Mouse (Mus musculus) heart, embryonic 10.5 days (tissue): ENCODE results near the gene Pak2. TPM values are rescaled to one million over a fixed set of nuclear protein-coding genes. Genes with fewer than 3 reads are reported as not detected.
"Not testable (repeated sequence)": the region's sequence is repeated elsewhere in the genome, so short reads cannot be mapped to it uniquely, and the experiment has no call there.

Experiments
- DNase-seq: peaks from one replicate; pipeline ENCODE4 v3.0.0-alpha.2; 2017; ENCODE audit warnings: low spot score
- H3K27ac ChIP-seq: fragments of 300-500 bp; sonication (generic); 2 replicates; pipeline ENCODE4 v1.5.1; 2016; ENCODE audit warnings: mild to moderate bottlenecking
- H3K27me3 ChIP-seq: fragments of 300-500 bp; sonication (generic); 2 replicates; pipeline ENCODE4 v1.6.1; 2016; ENCODE audit warnings: mild to moderate bottlenecking; ENCODE audit not compliant: poor library complexity, insufficient read depth, severe bottlenecking
- H3K36me3 ChIP-seq: fragments of 300-500 bp; sonication (generic); 2 replicates; pipeline ENCODE4 v1.6.1; 2016; ENCODE audit warnings: mild to moderate bottlenecking, moderate library complexity
- H3K4me1 ChIP-seq: fragments of 300-500 bp; sonication (generic); 2 replicates; pipeline ENCODE4 v1.6.1; 2016; ENCODE audit warnings: mild to moderate bottlenecking
- H3K4me3 ChIP-seq: fragments of 300-500 bp; sonication (generic); 2 replicates; pipeline ENCODE4 v1.5.1; 2016; ENCODE audit warnings: mild to moderate bottlenecking, moderate library complexity
- H3K9me3 ChIP-seq: fragments of 300-500 bp; sonication (generic); 2 replicates; pipeline ENCODE4 v1.6.1; 2016; ENCODE audit warnings: mild to moderate bottlenecking, moderate library complexity
- WGBS: fragments of 180-500 bp; shearing (Covaris S2); methylation state at CpG from one replicate; pipeline ENCODE4 v1.1.7; 2016; 5-methylcytosine and 5-hydroxymethylcytosine counted together
- polyA plus RNA-seq: library from polyadenylated mRNA; unstranded; fragments of >200 nt; fragmentation: Nextera tagmentation; extraction: Ambion mirVana; gene quantifications from 2 replicates; pipeline ENCODE4 v1.2.1, GENCODE M21; 2016

Gene Pak2
- polyA plus RNA-seq, 1 experiment from 2014 or later = 32.5 TPM

- H3K36me3 ChIP-seq = no peaks in the 10 kb centered on the region
- H3K27me3 ChIP-seq = no peaks in the 10 kb centered on the region
- DNase-seq = no peak
- peaks cover 20% of the 10 kb centered on the region for H3K4me1 ChIP-seq
- 80% methylated on average over 3 of the region's 3 CpGs for WGBS
- no peak overlapping the region for H3K4me3 ChIP-seq
- H3K27ac ChIP-seq = no peak overlapping the region
- H3K9me3 ChIP-seq = no peaks in the 10 kb centered on the region
These were observed 2.7 kb downstream of the Pak2 start for GRCm38 (mm10) chr16:32076406-32076805.

- H3K4me3 ChIP-seq = no peak overlapping the region
- DNase-seq = no peak
- no peaks in the 10 kb centered on the region for H3K27me3 ChIP-seq
- H3K27ac ChIP-seq = no peak overlapping the region
- 63% methylated on average over 1 of the region's 1 CpGs for WGBS
- peaks cover 22% of the 10 kb centered on the region for H3K4me1 ChIP-seq
- H3K9me3 ChIP-seq = no peaks in the 10 kb centered on the region
- H3K36me3 ChIP-seq = no peaks in the 10 kb centered on the region
These were observed 3.4 kb downstream of the Pak2 start for GRCm38 (mm10) chr16:32075762-32076161.

GRCm38 (mm10) chr16:32070070-32070469 is 9.1 kb downstream of the Pak2 start:
- H3K27me3 ChIP-seq, H3K27ac ChIP-seq, H3K9me3 ChIP-seq, H3K36me3 ChIP-seq, DNase-seq, H3K4me3 ChIP-seq: not testable (repeated sequence)
- H3K4me1 ChIP-seq = peaks cover 46% of the 10 kb centered on the region
- 45% methylated on average over 4 of the region's 4 CpGs for WGBS

DNA sequence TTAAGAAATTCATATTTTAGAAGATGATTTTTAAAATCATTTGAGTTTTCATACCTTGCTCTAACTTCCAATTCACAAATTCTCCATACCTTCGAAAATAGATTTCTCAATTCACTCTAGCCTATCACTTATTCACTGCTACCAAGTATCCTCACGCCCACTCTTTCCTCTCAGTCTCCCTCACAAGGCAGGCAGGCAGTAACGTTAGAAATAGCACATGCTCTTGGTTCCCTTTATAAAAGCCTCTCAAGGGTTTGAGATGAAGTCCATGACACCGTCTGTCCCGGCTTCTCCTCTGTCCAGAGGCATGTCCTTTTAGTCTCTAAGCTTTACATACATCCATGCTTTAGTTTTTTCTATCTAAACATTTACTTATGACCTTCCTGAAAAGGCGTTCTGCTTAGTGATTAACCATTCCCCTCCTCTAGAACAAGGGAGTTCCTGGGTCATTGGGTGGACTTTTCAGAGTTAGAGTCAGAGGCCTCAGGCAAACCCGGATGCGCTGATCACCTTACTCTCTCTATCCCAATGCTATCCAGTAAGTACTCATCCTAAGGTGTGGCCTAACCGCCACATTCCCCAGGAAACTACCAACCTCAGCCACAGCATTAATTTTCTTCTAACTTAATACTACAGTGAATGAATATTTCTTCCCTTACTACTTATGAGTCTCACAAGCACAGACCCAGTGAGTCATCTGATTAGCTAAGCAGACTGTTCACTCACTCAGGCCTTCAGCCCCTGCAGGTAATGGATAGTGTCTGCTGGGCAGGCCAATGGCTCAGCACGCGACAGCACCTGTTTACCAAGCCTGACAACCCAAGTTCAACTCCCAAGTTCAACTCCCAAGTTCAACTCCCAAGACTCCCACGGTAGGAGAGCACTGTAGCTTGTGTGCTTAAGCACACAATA is 10.5 kb downstream of the Pak2 start:
- no peak for DNase-seq
- H3K4me1 ChIP-seq = peaks cover 57% of the 10 kb centered on the region

DNA sequence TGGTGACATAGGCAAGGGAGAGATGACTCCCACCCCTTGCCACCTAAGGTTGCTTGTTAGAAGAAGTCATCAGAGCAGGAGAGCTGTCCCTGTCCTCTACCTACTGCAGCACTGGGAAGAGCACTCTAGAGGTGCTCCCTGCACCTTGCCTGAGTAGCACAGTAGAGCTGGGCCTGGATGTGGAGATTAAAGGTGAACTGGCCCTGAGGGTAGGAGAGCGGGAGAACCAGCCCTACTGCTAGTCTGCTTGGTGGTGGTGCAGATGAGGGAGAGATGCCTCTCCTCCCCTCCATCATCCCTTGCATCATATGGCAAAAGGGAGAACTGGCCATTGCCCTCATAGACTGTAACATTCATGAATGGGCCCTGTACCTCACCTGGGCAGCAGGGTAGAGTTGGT is 12.2 kb downstream of the Pak2 start:
- no peak overlapping the region for H3K4me3 ChIP-seq
- no peaks in the 10 kb centered on the region for H3K36me3 ChIP-seq
- 93% methylated on average over 1 of the region's 1 CpGs for WGBS
- H3K27me3 ChIP-seq = no peaks in the 10 kb centered on the region
- H3K27ac ChIP-seq = no peak overlapping the region
- H3K9me3 ChIP-seq = no peaks in the 10 kb centered on the region
- H3K4me1 ChIP-seq = peaks cover 68% of the 10 kb centered on the region
- DNase-seq = no peak

More for the DNA sequence above, 10.5 kb downstream of the Pak2 start:
- no peaks in the 10 kb centered on the region for H3K9me3 ChIP-seq
- H3K4me3 ChIP-seq = no peak overlapping the region
- H3K27me3 ChIP-seq = no peaks in the 10 kb centered on the region
- WGBS = 73% methylated on average over 12 of the region's 12 CpGs
- no peak overlapping the region for H3K27ac ChIP-seq
- H3K36me3 ChIP-seq = no peaks in the 10 kb centered on the region

DNA sequence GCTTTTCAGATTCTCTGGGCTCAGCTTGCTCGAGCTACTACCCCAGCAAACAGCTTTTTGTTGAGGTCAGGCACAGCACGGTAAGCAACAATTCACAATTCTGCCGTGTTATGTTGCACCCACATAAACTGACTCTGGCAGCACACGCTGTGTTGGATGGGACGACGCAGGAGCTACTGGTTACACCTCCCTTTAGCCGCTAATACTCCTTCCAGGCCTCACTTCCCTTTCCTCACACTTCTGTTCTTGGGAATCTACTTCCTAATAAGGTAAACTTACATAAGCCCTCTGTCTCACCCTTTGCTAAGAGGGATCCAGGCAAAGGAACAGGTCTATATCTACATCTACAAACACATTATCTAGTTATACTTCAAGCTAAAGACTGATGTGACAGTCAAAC is 15.2 kb downstream of the Pak2 start:
- Histone ChIP-seq H3K9me3 (no peaks in the 10 kb centered on the region), H3K36me3 (no peaks in the 10 kb centered on the region), H3K27ac (peak overlapping the region; percentile 50; the same call in 1 of the 2 replicates), H3K4me3 (no peak overlapping the region), H3K4me1 (peaks cover 58% of the 10 kb centered on the region), H3K27me3 (no peaks in the 10 kb centered on the region)
- WGBS = 63% methylated on average over 7 of the region's 7 CpGs
- DNase-seq = no peak

- H3K27ac ChIP-seq = no peak overlapping the region
- 42% methylated on average over 2 of the region's 2 CpGs for WGBS
These were observed 16.9 kb downstream of the Pak2 start for GRCm38 (mm10) chr16:32062226-32062625.

DNA sequence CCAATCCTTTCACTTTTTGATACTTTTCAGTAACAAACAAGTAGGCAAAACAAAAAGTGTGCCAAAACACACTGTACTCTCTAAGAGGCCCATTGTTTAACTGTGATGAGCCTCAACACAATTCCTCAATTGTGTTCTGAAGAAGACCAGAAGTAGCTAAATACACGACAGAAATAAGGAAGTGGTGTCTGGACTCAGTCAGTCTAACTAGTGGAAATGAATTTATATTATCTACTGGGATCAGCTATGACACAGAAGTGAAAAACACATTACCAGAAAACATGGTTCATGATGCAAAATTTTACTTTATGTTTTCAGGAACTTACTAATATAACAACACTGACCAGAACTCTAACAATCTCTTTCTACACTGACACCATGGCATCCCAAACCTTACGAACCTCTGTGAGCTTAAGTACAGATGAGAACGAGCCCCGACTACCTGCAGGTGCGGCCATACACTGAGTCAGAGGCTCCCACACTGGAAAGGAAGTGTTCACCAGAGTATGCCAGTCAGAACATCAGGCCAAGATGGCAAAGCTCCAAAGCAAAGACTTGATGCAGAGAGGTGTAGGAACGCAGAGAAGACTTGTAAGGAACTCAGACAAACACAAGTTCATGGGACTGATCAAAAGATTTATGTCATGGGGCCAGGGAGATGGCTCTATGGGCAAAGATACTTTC is 19.2 kb downstream of the Pak2 start:
- no peaks in the 10 kb centered on the region for H3K27me3 ChIP-seq
- DNase-seq = no peak
- peaks cover 32% of the 10 kb centered on the region for H3K4me1 ChIP-seq

More at GRCm38 (mm10) chr16:32062226-32062625, 16.9 kb downstream of the Pak2 start:
- H3K4me3 ChIP-seq = no peak overlapping the region
- H3K36me3 ChIP-seq = no peaks in the 10 kb centered on the region
- no peaks in the 10 kb centered on the region for H3K27me3 ChIP-seq
- H3K4me1 ChIP-seq = peaks cover 49% of the 10 kb centered on the region
- DNase-seq = no peak
- H3K9me3 ChIP-seq = no peaks in the 10 kb centered on the region

GRCm38 (mm10) chr16:32058817-32059216 is 20.3 kb downstream of the Pak2 start:
- peaks cover 22% of the 10 kb centered on the region for H3K4me1 ChIP-seq
- H3K36me3 ChIP-seq = 0 out of 2 replicates have a peak, but pooled peaks cover 3% of the 10 kb centered on the region
- WGBS = 63% methylated on average over 5 of the region's 5 CpGs
- no peaks in the 10 kb centered on the region for H3K27me3 ChIP-seq
- H3K27ac ChIP-seq = no peak overlapping the region
- no peaks in the 10 kb centered on the region for H3K9me3 ChIP-seq
- no peak overlapping the region for H3K4me3 ChIP-seq
- DNase-seq = no peak

More for the DNA sequence above, 19.2 kb downstream of the Pak2 start:
- 77% methylated on average over 6 of the region's 6 CpGs for WGBS
- Histone ChIP-seq H3K4me3 (no peak overlapping the region), H3K27ac (no peak overlapping the region), H3K36me3 (0 out of 2 replicates have a peak, but pooled peaks cover 3% of the 10 kb centered on the region), H3K9me3 (no peaks in the 10 kb centered on the region)

DNA sequence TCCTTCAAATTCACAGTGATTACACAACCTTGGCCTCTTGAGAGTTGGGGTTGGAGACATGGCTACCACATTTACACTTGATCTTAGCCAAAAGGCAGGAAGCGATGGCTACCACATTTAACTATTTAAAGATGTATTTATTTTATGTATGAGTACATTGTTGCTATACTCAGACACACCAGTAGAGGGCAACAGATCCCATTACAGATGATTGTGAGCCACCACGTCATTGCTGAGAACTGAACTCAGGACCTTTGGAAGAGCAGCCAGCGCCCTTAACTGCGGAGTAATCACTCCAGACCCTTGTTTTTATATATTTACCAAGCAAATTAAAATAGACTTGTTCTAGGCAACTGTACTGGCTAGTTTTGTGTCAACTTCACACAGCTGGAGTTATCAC is 36.8 kb downstream of the Pak2 start:
- Histone ChIP-seq H3K4me3 (no peak overlapping the region), H3K9me3 (no peaks in the 10 kb centered on the region), H3K36me3 (peaks cover 78% of the 10 kb centered on the region), H3K4me1 (no peaks in the 10 kb centered on the region), H3K27me3 (no peaks in the 10 kb centered on the region), H3K27ac (no peak overlapping the region)
- 93% methylated on average over 4 of the region's 4 CpGs for WGBS
- no peak for DNase-seq

GRCm38 (mm10) chr16:32019678-32020077 is 59.5 kb downstream of the Pak2 start:
- 95% methylated on average over 9 of the region's 9 CpGs for WGBS
- H3K27me3 ChIP-seq = no peaks in the 10 kb centered on the region
- H3K36me3 ChIP-seq = peaks cover 87% of the 10 kb centered on the region
- no peaks in the 10 kb centered on the region for H3K9me3 ChIP-seq
- H3K27ac ChIP-seq = no peak overlapping the region
- H3K4me3 ChIP-seq = no peak overlapping the region
- no peak for DNase-seq
- no peaks in the 10 kb centered on the region for H3K4me1 ChIP-seq

DNA sequence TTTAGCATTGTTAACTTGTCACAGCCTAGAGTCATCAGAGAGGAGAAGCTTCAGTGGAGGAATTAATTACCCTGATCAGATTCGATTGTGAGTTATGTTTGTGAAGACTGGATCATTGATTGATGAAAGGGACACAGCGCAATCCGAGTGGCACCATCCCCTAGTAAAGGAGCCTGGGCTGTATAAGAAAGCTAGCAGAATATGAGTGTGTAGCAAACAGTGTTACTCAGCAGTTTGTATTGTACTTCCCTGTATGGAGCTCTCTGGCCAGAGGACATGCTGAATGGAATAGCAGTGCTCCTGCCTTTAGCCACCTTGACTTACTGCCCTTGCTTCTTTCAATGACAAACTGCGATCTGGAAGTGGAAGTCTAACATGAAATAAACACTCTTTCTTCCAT is 68.8 kb downstream of the Pak2 start:
- H3K36me3 ChIP-seq = peaks cover 16% of the 10 kb centered on the region
- 87% methylated on average over 4 of the region's 4 CpGs for WGBS
- H3K4me3 ChIP-seq = no peak overlapping the region
- peaks cover 11% of the 10 kb centered on the region for H3K4me1 ChIP-seq
- no peaks in the 10 kb centered on the region for H3K27me3 ChIP-seq
- H3K27ac ChIP-seq = no peak overlapping the region
- no peak for DNase-seq
- no peaks in the 10 kb centered on the region for H3K9me3 ChIP-seq

DNA sequence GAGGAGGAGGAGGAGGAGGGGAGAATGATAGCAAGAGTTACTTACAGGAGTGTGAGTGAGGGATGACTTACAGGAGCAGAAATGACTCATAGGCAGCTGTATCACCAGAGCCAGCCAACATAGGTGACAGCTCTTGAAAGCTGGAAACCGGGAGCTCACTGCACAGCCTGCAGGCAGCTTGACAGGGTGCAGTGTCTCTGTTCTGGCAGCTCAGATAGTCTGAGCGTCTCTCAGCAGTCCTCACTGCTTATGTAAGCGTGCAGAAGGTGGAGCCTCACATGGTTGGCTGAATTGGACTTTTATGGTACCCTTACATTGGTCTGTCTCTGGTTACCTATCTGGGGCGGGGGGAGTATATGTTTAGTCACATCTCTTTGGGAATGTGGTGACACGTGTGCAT is 69.2 kb downstream of the Pak2 start:
- H3K4me3 ChIP-seq = no peak overlapping the region
- no peak overlapping the region for H3K27ac ChIP-seq
- DNase-seq = no peak
- peaks cover 11% of the 10 kb centered on the region for H3K4me1 ChIP-seq
- H3K36me3 ChIP-seq = peaks cover 14% of the 10 kb centered on the region
- no peaks in the 10 kb centered on the region for H3K27me3 ChIP-seq
- 35% methylated on average over 5 of the region's 5 CpGs for WGBS
- H3K9me3 ChIP-seq = no peaks in the 10 kb centered on the region
